Mouse (Mus musculus): ENCODE measurements around the gene Unc13d.

- TF ChIP-seq POLR2AphosphoS2 (IDR thresholded peaks at IDR 0.05; ENCODE audit: insufficient read length, low read depth) = no peak
- TF ChIP-seq CEBPB (IDR thresholded peaks at IDR 0.05; ENCODE audit: insufficient read depth, poor library complexity, severe bottlenecking) = no peak
- no peak for TF ChIP-seq TCF12 (IDR thresholded peaks at IDR 0.05; ENCODE audit: insufficient read depth, poor library complexity, severe bottlenecking)
- TF ChIP-seq E2F4 (IDR thresholded peaks at IDR 0.05; ENCODE audit: insufficient read depth) = no peak
- TF ChIP-seq POLR2A (IDR thresholded peaks at IDR 0.05; ENCODE audit: insufficient read length, low read depth) = no peak
- TF ChIP-seq USF1 (IDR thresholded peaks at IDR 0.05; ENCODE audit: low read depth) = no peak
These were observed 27.6 kb downstream of the Unc13d start for GRCm38 (mm10) chr11:116050196-116050595.
